Mouse (Mus musculus) myocyte (in vitro differentiated cells): ENCODE results near the gene Pygo2. TPM values are rescaled to one million over a fixed set of nuclear protein-coding genes. Genes with fewer than 3 reads are reported as not detected.

Source experiments
- H3K27me3 ChIP-seq: one replicate; pipeline ENCODE4 v1.6.1; 2011; ENCODE audit not compliant: control insufficient read depth, insufficient read depth, insufficient read length
- H3K36me3 ChIP-seq: one replicate; pipeline ENCODE4 v1.6.1; 2011; ENCODE audit not compliant: control insufficient read depth, insufficient read depth
- H3K4me2 ChIP-seq: one replicate; pipeline ENCODE4 v1.6.1; 2011; ENCODE audit warnings: low read depth, control low read depth
- H3K4me3 ChIP-seq: one replicate; pipeline ENCODE4 v1.5.1; 2011; ENCODE audit warnings: mild to moderate bottlenecking, control low read depth, moderate library complexity
- H3K79me2 ChIP-seq: one replicate; pipeline ENCODE4 v1.6.1; 2011; ENCODE audit not compliant: control insufficient read depth, insufficient read depth
- H3ac ChIP-seq: one replicate; pipeline ENCODE4 v1.6.1; 2011; ENCODE audit not compliant: control insufficient read depth, insufficient read length
- CEBPB ChIP-seq: IDR thresholded peaks from 2 replicates; pipeline ENCODE4 v1.6.1; 2011; ENCODE audit warnings: mild to moderate bottlenecking, moderate library complexity; ENCODE audit not compliant: poor library complexity, insufficient read depth, severe bottlenecking
- E2F4 ChIP-seq: IDR thresholded peaks from one replicate; pipeline ENCODE4 v1.6.1; 2011; ENCODE audit warnings: mild to moderate bottlenecking, control low read depth, moderate library complexity; ENCODE audit not compliant: insufficient read depth
- MAX ChIP-seq: IDR thresholded peaks from one replicate; pipeline ENCODE4 v1.6.1; 2011; ENCODE audit warnings: low read depth, mild to moderate bottlenecking, control low read depth
- MYOD1 ChIP-seq, 3 experiments: IDR thresholded peaks; one replicate each; pipeline ENCODE4 v1.6.1; 2011; ENCODE audit warnings: control low read depth in 2 of 3, low read depth in 2 of 3, mild to moderate bottlenecking in 2 of 3, moderate library complexity in 1 of 3; ENCODE audit not compliant: insufficient read length in 2 of 3, control insufficient read depth in 1 of 3
- MYOG ChIP-seq, 3 experiments: IDR thresholded peaks; one replicate each; pipeline ENCODE4 v1.6.1; 2011; ENCODE audit warnings: control low read depth in 2 of 3, low read depth in 2 of 3, mild to moderate bottlenecking in 2 of 3; ENCODE audit not compliant: insufficient read length in 2 of 3, control insufficient read depth in 1 of 3, insufficient read depth in 1 of 3
- POLR2A ChIP-seq: IDR thresholded peaks from one replicate; pipeline ENCODE4 v1.6.1; 2011; ENCODE audit warnings: low read depth, mild to moderate bottlenecking, control low read depth, moderate library complexity; ENCODE audit not compliant: insufficient read length
- POLR2AphosphoS2 ChIP-seq: IDR thresholded peaks from one replicate; pipeline ENCODE4 v1.6.1; 2011; ENCODE audit warnings: low read depth, control low read depth; ENCODE audit not compliant: insufficient read length
- REST ChIP-seq: IDR thresholded peaks from one replicate; pipeline ENCODE4 v1.6.1; 2011; ENCODE audit warnings: mild to moderate bottlenecking, control low read depth, moderate library complexity; ENCODE audit not compliant: insufficient read depth, insufficient read length
- SRF ChIP-seq: IDR thresholded peaks from one replicate; pipeline ENCODE4 v1.6.1; 2011; ENCODE audit warnings: low read depth; ENCODE audit not compliant: control insufficient read depth, insufficient read length
- TCF12 ChIP-seq: IDR thresholded peaks from one replicate; pipeline ENCODE4 v1.6.1; 2011; ENCODE audit warnings: mild to moderate bottlenecking, control low read depth; ENCODE audit not compliant: poor library complexity, insufficient read depth, severe bottlenecking
- TCF3 ChIP-seq: IDR thresholded peaks from one replicate; pipeline ENCODE4 v1.6.1; 2011; ENCODE audit warnings: low read depth, control low read depth; ENCODE audit not compliant: insufficient read length
- USF1 ChIP-seq: IDR thresholded peaks from one replicate; pipeline ENCODE4 v1.6.1; 2011; ENCODE audit warnings: low read depth, mild to moderate bottlenecking, control low read depth, moderate library complexity
- polyA plus RNA-seq: library from polyadenylated mRNA; unstranded; fragments of >200 nt; fragmentation: generic; extraction: Trizol; gene quantifications from one replicate; pipeline ENCODE4 v1.2.1, GENCODE M21; 2012; ENCODE audit warnings: missing spikeins

The Pygo2 gene
- polyA plus RNA-seq, 1 experiment = 58.5 TPM

DNA sequence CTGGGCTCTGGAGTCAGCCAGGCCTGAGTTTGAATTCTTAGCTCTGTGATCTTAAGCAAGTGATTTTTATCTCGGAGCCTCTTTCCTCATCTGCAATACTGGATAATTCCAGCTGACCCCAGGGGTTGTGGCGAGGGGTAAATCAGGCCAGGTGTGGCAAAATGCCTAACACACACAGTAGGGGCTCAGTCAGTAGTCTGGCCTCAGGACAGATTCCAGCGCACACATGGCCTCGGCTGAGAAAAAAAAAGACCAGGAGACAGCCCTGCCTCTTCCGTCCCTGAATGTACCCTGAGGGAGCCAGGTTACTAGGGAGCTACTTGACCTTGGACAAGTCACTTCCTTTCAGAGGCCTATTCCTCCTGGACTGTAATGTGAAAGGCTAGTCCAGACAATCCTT is 47.1 kb upstream of the Pygo2 start:
- no peak overlapping the region for H3K4me3 ChIP-seq
- TF ChIP-seq MYOD1 (IDR thresholded peaks at IDR 0.05; ENCODE audit: control insufficient read depth in 1 of 3, insufficient read length in 2 of 3, low read depth in 2 of 3) (no peak), E2F4 (no peak), POLR2A (no peak), CEBPB (no peak), TCF12 (no peak), POLR2AphosphoS2 (no peak), REST (no peak), SRF (no peak), MYOG (IDR thresholded peaks at IDR 0.05; ENCODE audit: control insufficient read depth in 1 of 3, insufficient read depth in 1 of 3, insufficient read length in 2 of 3, low read depth in 2 of 3) (no peak), USF1 (no peak), MAX (no peak), TCF3 (no peak)
- H3ac ChIP-seq = no peak overlapping the region
- H3K4me2 ChIP-seq = no peak overlapping the region
- no peaks in the 10 kb centered on the region for H3K27me3 ChIP-seq
- peaks cover 19% of the 10 kb centered on the region for H3K36me3 ChIP-seq
- H3K79me2 ChIP-seq = peaks cover 30% of the 10 kb centered on the region

DNA sequence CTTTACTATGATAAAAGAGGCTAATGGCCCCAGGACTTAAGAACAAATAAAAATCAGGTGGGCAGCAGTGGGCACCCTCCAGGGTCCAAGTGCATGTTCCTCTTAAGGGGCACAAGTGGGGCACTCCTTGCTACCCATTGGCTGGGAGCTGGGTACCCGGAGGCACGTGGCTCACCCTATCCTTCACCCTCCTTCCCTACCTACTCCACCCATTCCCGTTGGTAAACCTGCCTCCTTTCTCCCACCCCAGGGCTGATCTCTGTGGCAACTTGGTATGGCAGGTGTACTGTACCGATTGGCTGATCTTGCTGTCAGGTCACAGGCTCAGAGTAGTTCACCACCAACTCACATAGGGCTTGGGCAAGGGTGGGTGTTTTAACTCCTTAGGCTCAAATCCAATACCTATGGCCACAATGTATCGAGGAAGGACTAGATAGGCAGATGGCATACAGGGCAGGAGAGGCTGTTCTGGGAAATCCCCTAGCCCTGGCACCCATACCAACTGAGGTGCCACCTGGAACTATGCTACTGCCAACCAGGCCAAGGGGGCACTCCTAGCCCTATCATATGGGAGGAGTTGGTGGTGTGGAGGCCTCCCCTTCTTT is 46.3 kb upstream of the Pygo2 start:
- TF ChIP-seq SRF = no peak
- no peak for TF ChIP-seq TCF12
- TF ChIP-seq E2F4 = no peak
- TF ChIP-seq CEBPB = no peak
- no peak for TF ChIP-seq MYOD1 (IDR thresholded peaks at IDR 0.05; ENCODE audit: control insufficient read depth in 1 of 3, insufficient read length in 2 of 3, low read depth in 2 of 3)
- no peak for TF ChIP-seq TCF3
- TF ChIP-seq POLR2AphosphoS2 = no peak
- TF ChIP-seq USF1 = no peak
- no peak for TF ChIP-seq REST
- no peak for TF ChIP-seq MYOG (IDR thresholded peaks at IDR 0.05; ENCODE audit: control insufficient read depth in 1 of 3, insufficient read depth in 1 of 3, insufficient read length in 2 of 3, low read depth in 2 of 3)
- no peak for TF ChIP-seq POLR2A
- TF ChIP-seq MAX = no peak
- Histone ChIP-seq H3K4me2 (no peak overlapping the region), H3K36me3 (peaks cover 19% of the 10 kb centered on the region), H3ac (no peak overlapping the region), H3K79me2 (peaks cover 35% of the 10 kb centered on the region), H3K4me3 (no peak overlapping the region), H3K27me3 (no peaks in the 10 kb centered on the region)

DNA sequence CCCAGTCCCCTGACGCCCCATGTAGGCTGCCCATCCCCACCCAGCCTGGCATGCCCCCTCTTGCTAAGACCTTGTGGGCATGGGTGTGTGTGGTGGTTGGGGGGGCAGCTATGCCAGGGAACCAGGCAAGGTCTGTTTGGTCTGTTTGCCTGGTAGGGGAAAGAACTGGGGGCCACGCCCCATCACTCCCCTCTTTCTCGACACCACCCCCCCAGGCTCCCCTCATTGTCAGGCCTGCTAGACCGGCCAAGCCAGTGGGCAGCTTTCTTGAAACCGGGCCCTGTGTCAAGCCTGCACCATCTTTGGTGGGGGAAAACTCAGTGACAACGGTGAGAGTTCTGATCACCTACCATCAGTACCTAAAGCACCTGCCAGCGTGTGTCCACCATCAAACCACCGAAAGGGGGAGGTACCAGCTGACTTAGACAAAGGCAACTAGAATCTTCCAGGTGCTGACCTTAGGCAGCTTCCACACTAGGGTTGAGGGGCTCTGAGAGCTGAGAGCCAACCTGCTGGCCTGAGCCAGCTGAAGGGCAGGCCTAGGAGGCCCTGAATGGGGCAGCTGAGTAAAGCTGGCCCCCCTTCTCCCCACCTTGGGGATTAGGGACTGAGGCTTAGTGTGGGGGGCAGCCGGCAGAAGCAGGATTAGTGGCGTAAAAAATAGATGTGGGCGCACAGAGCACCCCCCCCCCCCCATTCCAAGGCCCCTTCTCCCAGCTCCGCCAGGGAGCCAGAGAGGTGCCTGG is 45.5 kb upstream of the Pygo2 start:
- H3K4me2 ChIP-seq = no peak overlapping the region
- TF ChIP-seq TCF3 = no peak
- no peak for TF ChIP-seq SRF
- TF ChIP-seq MYOD1 (IDR thresholded peaks at IDR 0.05; ENCODE audit: control insufficient read depth in 1 of 3, insufficient read length in 2 of 3, low read depth in 2 of 3) = no peak
- no peak for TF ChIP-seq POLR2A
- TF ChIP-seq MYOG (IDR thresholded peaks at IDR 0.05; ENCODE audit: control insufficient read depth in 1 of 3, insufficient read depth in 1 of 3, insufficient read length in 2 of 3, low read depth in 2 of 3) = no peak
- TF ChIP-seq MAX = no peak
- TF ChIP-seq REST = no peak
- no peak for TF ChIP-seq E2F4
- no peak for TF ChIP-seq USF1
- no peak overlapping the region for H3K4me3 ChIP-seq

DNA sequence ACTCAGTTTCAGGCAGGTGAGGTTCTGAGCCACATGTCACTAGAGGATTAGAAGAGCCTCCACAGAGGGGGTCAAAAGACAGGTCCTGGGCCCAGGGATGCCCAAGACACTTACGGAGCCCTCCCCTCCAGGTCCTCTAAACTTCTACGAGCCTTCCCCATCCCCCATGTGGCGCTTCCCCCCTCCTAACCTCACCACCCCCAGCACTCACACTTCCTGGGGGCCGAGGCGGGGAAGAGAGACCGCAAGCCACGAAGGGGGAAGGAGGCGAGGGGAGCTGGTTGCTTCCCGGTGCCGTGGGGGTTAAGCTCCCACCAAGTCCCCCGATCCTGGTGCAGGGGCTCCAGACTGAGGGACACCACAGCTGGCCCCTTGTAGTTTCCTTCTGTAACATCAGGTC is 44.6 kb upstream of the Pygo2 start:
- peaks cover 10% of the 10 kb centered on the region for H3K36me3 ChIP-seq
- no peak overlapping the region for H3K4me3 ChIP-seq

More for the DNA sequence above, 45.5 kb upstream of the Pygo2 start:
- H3K27me3 ChIP-seq = no peaks in the 10 kb centered on the region
- no peak overlapping the region for H3ac ChIP-seq
- peaks cover 43% of the 10 kb centered on the region for H3K79me2 ChIP-seq
- H3K36me3 ChIP-seq = peaks cover 19% of the 10 kb centered on the region

More for the DNA sequence above, 44.6 kb upstream of the Pygo2 start:
- Histone ChIP-seq H3K27me3 (no peaks in the 10 kb centered on the region), H3K4me2 (no peak overlapping the region), H3K79me2 (peaks cover 52% of the 10 kb centered on the region), H3ac (no peak overlapping the region)
- TF ChIP-seq MAX (no peak), TCF12 (no peak), MYOD1 (IDR thresholded peaks at IDR 0.05; ENCODE audit: control insufficient read depth in 1 of 3, insufficient read length in 2 of 3, low read depth in 2 of 3) (no peak), POLR2A (no peak), E2F4 (no peak)
